Mouse (Mus musculus) limb, embryonic 14.5 days (tissue): ENCODE data around the gene Add2. TPM values are rescaled to one million over a fixed set of nuclear protein-coding genes. Genes with fewer than 3 reads are reported as not detected.

Source experiments
- ATAC-seq: fragments of 200-750 bp; cut with Nextera tagmentation; 2 replicates; pipeline ENCODE4 v1.8.0; 2017; ENCODE audit warnings: low read depth, moderate number of reproducible peaks, moderate TSS enrichment; ENCODE audit not compliant: low FRiP score
- DNase-seq: peaks from one replicate; pipeline ENCODE4 v3.0.0-alpha.2; 2015; ENCODE audit warnings: low spot score
- H3K27ac ChIP-seq: fragments of 300-500 bp; sonication (generic); replicated peaks from 2 replicates; pipeline ENCODE4 v1.5.1; 2014; ENCODE audit warnings: low read depth, mild to moderate bottlenecking, low read length, moderate library complexity, mixed read lengths
- H3K27me3 ChIP-seq: fragments of 300-500 bp; sonication (generic); 2 replicates; pipeline ENCODE4 v1.6.1; 2014; ENCODE audit warnings: low read length, mixed read lengths; ENCODE audit not compliant: control insufficient read depth, insufficient read depth
- H3K36me3 ChIP-seq: fragments of 300-500 bp; sonication (generic); 2 replicates; pipeline ENCODE4 v1.6.1; 2014; ENCODE audit warnings: mild to moderate bottlenecking, low read length, moderate library complexity, mixed read lengths; ENCODE audit not compliant: control insufficient read depth, insufficient read depth
- H3K4me1 ChIP-seq: fragments of 300-500 bp; sonication (generic); 2 replicates; pipeline ENCODE4 v1.6.1; 2014; ENCODE audit warnings: antibody characterized with exemption, low read length, mixed read lengths; ENCODE audit not compliant: control insufficient read depth, insufficient read depth
- H3K4me2 ChIP-seq: fragments of 300-500 bp; sonication (generic); replicated peaks from 2 replicates; pipeline ENCODE4 v1.6.1; 2014; ENCODE audit warnings: low read depth, mild to moderate bottlenecking, low read length, moderate library complexity; ENCODE audit not compliant: severe bottlenecking
- H3K4me3 ChIP-seq: fragments of 300-500 bp; sonication (generic); replicated peaks from 2 replicates; pipeline ENCODE4 v1.5.1; 2014; ENCODE audit warnings: low read length
- H3K9ac ChIP-seq: fragments of 300-500 bp; sonication (generic); 2 replicates; pipeline ENCODE4 v1.6.1; 2014; ENCODE audit warnings: mild to moderate bottlenecking, low read depth, low read length, moderate library complexity; ENCODE audit not compliant: severe bottlenecking
- H3K9me3 ChIP-seq: fragments of 300-500 bp; sonication (generic); 2 replicates; pipeline ENCODE4 v1.6.1; 2016; ENCODE audit warnings: low read length; ENCODE audit not compliant: control insufficient read depth
- POLR2A ChIP-seq: fragments of 200-500 bp; IDR thresholded peaks from 2 replicates; pipeline ENCODE4 v1.8.0; 2012; ENCODE audit warnings: inconsistent platforms, mild to moderate bottlenecking, moderate library complexity, borderline replicate concordance; ENCODE audit not compliant: insufficient read depth, insufficient read length; ENCODE audit errors: extremely low read depth
- WGBS: fragments of 180-500 bp; shearing (Covaris S2); extraction: QIAGEN DNeasy Blood & Tissue Kit; methylation state at CpG from one replicate; pipeline ENCODE4 v1.1.7; 2014; 5-methylcytosine and 5-hydroxymethylcytosine counted together
- polyA plus RNA-seq, 2 experiments: library from polyadenylated mRNA; depleted of rRNA in 1 of 2; stranded (reverse) in 1 of 2; unstranded in 1 of 2; fragments of >200 nt; fragmentation: Nextera tagmentation in 1 of 2; extraction: Ambion mirVana in 1 of 2; gene quantifications; 2 replicates each; pipeline versions ENCODE4 v1.2.1 to v1.2.3; 2012 to 2014

Add2 gene
- polyA plus RNA-seq, 2 experiments, result 1.4 to 2.6 TPM

GRCm38 (mm10) chr6:86157253-86158234, 129.1 kb downstream of the Add2 start:
- H3K4me1 ChIP-seq, result peaks cover 7% of the 10 kb centered on the region; the same call in 1 of the 2 replicates
- H3K27ac ChIP-seq, result no peak overlapping the region
- DNase-seq, result peak; percentile 58
- WGBS, result 55% methylated on average over 17 of the region's 17 CpGs
- H3K27me3 ChIP-seq, result no peaks in the 10 kb centered on the region
- ATAC-seq, result no peak; the same call in 1 of the 2 replicates
- H3K4me3 ChIP-seq, result no peak overlapping the region
- H3K36me3 ChIP-seq, result no peaks in the 10 kb centered on the region
- H3K9me3 ChIP-seq, result no peaks in the 10 kb centered on the region
- TF ChIP-seq POLR2A, result no peak
- H3K4me2 ChIP-seq, result no peak overlapping the region
- H3K9ac ChIP-seq, result no peak overlapping the region

- no peaks in the 10 kb centered on the region for H3K27me3 ChIP-seq
- no peak overlapping the region for H3K27ac ChIP-seq
- H3K4me1 ChIP-seq, result peaks cover 7% of the 10 kb centered on the region; the same call in 1 of the 2 replicates
- no peak overlapping the region for H3K9ac ChIP-seq
- DNase-seq (no peak), ATAC-seq (no peak)
- H3K9me3 ChIP-seq, result no peaks in the 10 kb centered on the region
- TF ChIP-seq POLR2A, result no peak
- no peaks in the 10 kb centered on the region for H3K36me3 ChIP-seq
- no peak overlapping the region for H3K4me2 ChIP-seq
- WGBS, result 69% methylated on average over 3 of the region's 3 CpGs
- no peak overlapping the region for H3K4me3 ChIP-seq
Measured at GRCm38 (mm10) chr6:86160878-86161277, 132.4 kb downstream of the Add2 start.

GRCm38 (mm10) chr6:86161586-86161985, 133.1 kb downstream of the Add2 start:
- Histone ChIP-seq H3K27ac (no peak overlapping the region), H3K27me3 (no peaks in the 10 kb centered on the region), H3K36me3 (no peaks in the 10 kb centered on the region), H3K4me1 (peaks cover 7% of the 10 kb centered on the region; the same call in 1 of the 2 replicates), H3K4me2 (no peak overlapping the region), H3K4me3 (no peak overlapping the region), H3K9ac (no peak overlapping the region), H3K9me3 (no peaks in the 10 kb centered on the region)
- TF ChIP-seq POLR2A, result no peak
- WGBS, result 47% methylated on average over 7 of the region's 7 CpGs
- ATAC-seq (no peak), DNase-seq (no peak)

GRCm38 (mm10) chr6:86164028-86164427, 135.5 kb downstream of the Add2 start:
- Histone ChIP-seq H3K4me2 (no peak overlapping the region), H3K36me3 (no peaks in the 10 kb centered on the region), H3K9ac (no peak overlapping the region), H3K9me3 (no peaks in the 10 kb centered on the region), H3K4me3 (no peak overlapping the region), H3K27ac (no peak overlapping the region), H3K4me1 (no peaks in the 10 kb centered on the region), H3K27me3 (no peaks in the 10 kb centered on the region)
- TF ChIP-seq POLR2A, result no peak
- DNase-seq (no peak), ATAC-seq (no peak)
- WGBS, result 58% methylated on average over 3 of the region's 3 CpGs

- Histone ChIP-seq H3K4me1 (no peaks in the 10 kb centered on the region), H3K9me3 (no peaks in the 10 kb centered on the region), H3K9ac (no peak overlapping the region), H3K27ac (no peak overlapping the region), H3K4me3 (no peak overlapping the region), H3K27me3 (no peaks in the 10 kb centered on the region), H3K36me3 (no peaks in the 10 kb centered on the region), H3K4me2 (no peak overlapping the region)
- 71% methylated on average over 9 of the region's 9 CpGs for WGBS
- no peak for TF ChIP-seq POLR2A
- no peak for ATAC-seq
- DNase-seq, result no peak
Measured at GRCm38 (mm10) chr6:86166426-86166825, 137.9 kb downstream of the Add2 start.
